Mouse (Mus musculus) liver, adult 10 weeks (tissue): Measurements from ENCODE around the gene Csn2. TPM values are rescaled to one million over a fixed set of nuclear protein-coding genes. Genes with fewer than 3 reads are reported as not detected.

Experiments
- polyA plus RNA-seq: library from polyadenylated mRNA; stranded (reverse); fragments of 350-450 nt; fragmentation: Illumina TruSeq; extraction: RNeasy Lipid Tissue Mini Kit (QIAGEN cat#74804); gene quantifications from one replicate; pipeline ENCODE4 v1.2.3, GENCODE M21; 2014; ENCODE audit warnings: low read depth, low replicate concordance

Gene Csn2
- not detected for polyA plus RNA-seq

GRCm38 (mm10) chr5:87699530-87699929, at the start of gene Csn2:
TSS of gene Csn2 (minus strand) at chr5:87699630.

GRCm38 (mm10) chr5:87665908-87666307, 33.5 kb downstream of the Csn2 start, which contains the start of gene Csn1s1:
TSS of gene Csn1s1 (plus strand) at chr5:87666208.

Other genes with a start within 250 kb of the Csn2 start
- gene Ugt2a2, start 217.4 kb downstream of the Csn2 start, polyA plus RNA-seq, result not detected
- not detected for gene Gm43638, start 212.8 kb downstream of the Csn2 start, polyA plus RNA-seq
- gene Ugt2a1, start 208.8 kb downstream of the Csn2 start, polyA plus RNA-seq, result not detected
- 180 TPM for gene Sult1b1, start 161.4 kb downstream of the Csn2 start, polyA plus RNA-seq
- gene Sult1d1, start 130.6 kb downstream of the Csn2 start, polyA plus RNA-seq, result 893 TPM
- gene Sult1e1, start 108.0 kb downstream of the Csn2 start, polyA plus RNA-seq, result 4.5 TPM
- gene Csn1s1, start 33.4 kb downstream of the Csn2 start, polyA plus RNA-seq, result not detected
- gene Csn1s2a, start 74.9 kb upstream of the Csn2 start, polyA plus RNA-seq, result not detected
- not detected for gene Csn1s2b, start 108.5 kb upstream of the Csn2 start, polyA plus RNA-seq
- gene Prr27, start 126.1 kb upstream of the Csn2 start, polyA plus RNA-seq, result not detected
- not detected for gene Odam, start 185.4 kb upstream of the Csn2 start, polyA plus RNA-seq
- not detected for gene Csn3, start 225.9 kb upstream of the Csn2 start, polyA plus RNA-seq